ENCODE assay signal across 24 mouse cellular contexts in the genomic region with DNA sequence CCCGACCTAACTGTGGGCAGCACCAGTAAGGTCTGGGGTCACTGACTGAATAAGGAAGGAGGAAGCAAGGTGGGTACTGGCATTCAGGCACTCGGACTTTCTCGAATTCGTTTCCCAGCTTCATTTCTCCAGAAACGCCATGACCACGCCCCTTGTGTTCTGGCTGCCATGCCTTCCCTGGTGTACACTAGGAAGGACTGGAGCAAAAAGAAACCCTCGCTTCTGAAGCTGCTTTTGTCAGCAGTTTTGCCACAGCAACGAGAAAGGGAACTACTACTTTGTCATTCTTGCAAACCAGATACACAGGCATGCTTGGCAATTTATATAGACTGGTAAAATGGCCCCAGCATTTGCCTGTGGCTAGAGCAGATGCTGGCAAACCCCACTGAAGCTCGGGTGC.
DNase-seq lines count a peak whose midpoint lies in the region; ATAC-seq and TF ChIP-seq lines count a peak whose summit lies in the region.
"Had no signal": no experiment of that assay in that cellular context is flagged by ENCODE, and none has a peak within 500 bp of the region (broad histone marks: within the 10 kb centered on the region; RNA-seq: fewer than 3 reads in every experiment).

No protein-coding gene starts in this region.

- 71% methylated on average over 9 of the region's 9 CpGs for WGBS in heart, embryonic 11.5 days (ENCODE audit: insufficient replicate concordance)
- WGBS in macrophage (ENCODE audit: missing documents), result 71% methylated on average over 6 of the region's 9 CpGs

- H3K79me2 ChIP-seq in macrophage (ENCODE audit: inconsistent target), result no peaks in the 10 kb centered on the region

- H3K27ac ChIP-seq in heart, embryonic 11.5 days (ENCODE audit: low read depth, low read length), result no peak overlapping the region
- H3K27ac ChIP-seq in bone marrow macrophage, adult 2 months (ENCODE audit: insufficient read depth, low read depth, low read length), result peak overlapping the region; percentile 81
- H3K27ac ChIP-seq in macrophage, result peak overlapping the region; percentile 17; the same call in 1 of the 2 replicates
- H3K27ac ChIP-seq: embryonic facial prominence, embryonic 10.5 days; embryonic facial prominence, embryonic 12.5 days; forebrain, embryonic 13.5 days; forebrain, embryonic 15.5 days had no signal

- no peak overlapping the region for H3K4me2 ChIP-seq in heart, embryonic 11.5 days
- H3K4me2 ChIP-seq: embryonic facial prominence, embryonic 12.5 days; forebrain, embryonic 13.5 days; forebrain, embryonic 15.5 days had no signal

- no peak for TF ChIP-seq POLR2A in bone marrow macrophage, adult 2 months (IDR thresholded peaks at IDR 0.05; ENCODE audit: borderline replicate concordance, low read depth, low read length)

- no peak overlapping the region for H3K4me3 ChIP-seq in heart, embryonic 11.5 days (ENCODE audit: low read depth, low read length)
- H3K4me3 ChIP-seq in bone marrow macrophage, adult 2 months (ENCODE audit: insufficient read depth, low read length), result no peak overlapping the region
- no peak overlapping the region for H3K4me3 ChIP-seq in macrophage (ENCODE audit: inconsistent target)
- H3K4me3 ChIP-seq: embryonic facial prominence, embryonic 10.5 days; embryonic facial prominence, embryonic 12.5 days; forebrain, embryonic 13.5 days; forebrain, embryonic 15.5 days had no signal

- DNase-seq in heart, adult 18-20 months, result peak; percentile 17 to 51
- DNase-seq in skeletal muscle tissue, adult 2 months (ENCODE audit: low read depth, low spot score), result peak; percentile 8
- DNase-seq in B cell, adult 2 months, result no peak
- DNase-seq in adrenal gland, postnatal 14 days, result no peak
- DNase-seq: adrenal gland, adult 8-10 months; adrenal gland, postnatal 25 days; cerebellum, adult 11-12 months; cerebellum, adult 2 months; cerebellum, adult 9-10 months; cerebellum, postnatal 10 days; cerebellum, postnatal 25 days; forebrain, postnatal 0 days had no signal

- no peaks in the 10 kb centered on the region for H3K27me3 ChIP-seq in heart, embryonic 11.5 days (ENCODE audit: control insufficient read depth, insufficient read depth, low read length)
- H3K27me3 ChIP-seq: CH12.LX; embryonic facial prominence, embryonic 12.5 days; forebrain, embryonic 13.5 days; forebrain, embryonic 15.5 days; Patski had no signal

- no peak overlapping the region for H3K9ac ChIP-seq in heart, embryonic 11.5 days (ENCODE audit: low read depth, low read length)
- H3K9ac ChIP-seq: embryonic facial prominence, embryonic 12.5 days; forebrain, embryonic 13.5 days; forebrain, embryonic 15.5 days; forebrain, postnatal 0 days had no signal

- TF ChIP-seq CTCF in bone marrow macrophage, adult 2 months (IDR thresholded peaks at IDR 0.05; ENCODE audit: low read depth, low read length), result no peak

- H3K4me1 ChIP-seq in heart, embryonic 11.5 days (ENCODE audit: control insufficient read depth, insufficient read depth, low read length), result no peaks in the 10 kb centered on the region
- peaks cover 34% of the 10 kb centered on the region for H3K4me1 ChIP-seq in bone marrow macrophage, adult 2 months (ENCODE audit: control insufficient read depth, insufficient read depth, low read length)
- H3K4me1 ChIP-seq: embryonic facial prominence, embryonic 10.5 days; embryonic facial prominence, embryonic 12.5 days; forebrain, embryonic 13.5 days; forebrain, embryonic 15.5 days had no signal

- ATAC-seq in heart, embryonic 11.5 days (replicated peaks; ENCODE audit: insufficient number of reproducible peaks, low FRiP score, low TSS enrichment), result no peak
- ATAC-seq: activated CD4-positive, CD25-positive, alpha-beta regulatory T cell, adult 4 months; CD4-positive, CD25-positive, alpha-beta regulatory T cell, adult 4 months; forebrain, embryonic 13.5 days; forebrain, embryonic 15.5 days; forebrain, postnatal 0 days; Patski had no signal

- H3K36me3 ChIP-seq in heart, embryonic 11.5 days (ENCODE audit: control insufficient read depth, insufficient read depth, low read length), result no peaks in the 10 kb centered on the region
- H3K36me3 ChIP-seq in macrophage (ENCODE audit: inconsistent target), result no peaks in the 10 kb centered on the region
- H3K36me3 ChIP-seq: embryonic facial prominence, embryonic 10.5 days; embryonic facial prominence, embryonic 12.5 days; forebrain, embryonic 15.5 days; G1E had no signal

- no peaks in the 10 kb centered on the region for H3K9me3 ChIP-seq in heart, embryonic 11.5 days (replicated peaks; ENCODE audit: control insufficient read depth, low read length)
- H3K9me3 ChIP-seq: embryonic facial prominence, embryonic 10.5 days; embryonic facial prominence, embryonic 12.5 days; forebrain, embryonic 13.5 days; forebrain, embryonic 15.5 days had no signal

Comparison
In these comparisons a context has a peak if more than half of its experiments do, and no peak if none do; other contexts are left out.
1. DNase-seq: peak in heart, adult 18-20 months (2 of 2) and skeletal muscle tissue, adult 2 months (single experiment); none in B cell, adult 2 months (0 of 2) and adrenal gland, postnatal 14 days (single experiment).